Mouse (Mus musculus) urinary bladder, postnatal 25 days (tissue): ENCODE measurements around the gene Tnfrsf9.
"Not testable (repeated sequence)": the region's sequence is repeated elsewhere in the genome, so short reads cannot be mapped to it uniquely, and the experiment has no call there.

Source experiments
- DNase-seq: peaks from one replicate; pipeline ENCODE4 v3.0.0; 2022; ENCODE audit warnings: low spot score

The Tnfrsf9 gene

DNA sequence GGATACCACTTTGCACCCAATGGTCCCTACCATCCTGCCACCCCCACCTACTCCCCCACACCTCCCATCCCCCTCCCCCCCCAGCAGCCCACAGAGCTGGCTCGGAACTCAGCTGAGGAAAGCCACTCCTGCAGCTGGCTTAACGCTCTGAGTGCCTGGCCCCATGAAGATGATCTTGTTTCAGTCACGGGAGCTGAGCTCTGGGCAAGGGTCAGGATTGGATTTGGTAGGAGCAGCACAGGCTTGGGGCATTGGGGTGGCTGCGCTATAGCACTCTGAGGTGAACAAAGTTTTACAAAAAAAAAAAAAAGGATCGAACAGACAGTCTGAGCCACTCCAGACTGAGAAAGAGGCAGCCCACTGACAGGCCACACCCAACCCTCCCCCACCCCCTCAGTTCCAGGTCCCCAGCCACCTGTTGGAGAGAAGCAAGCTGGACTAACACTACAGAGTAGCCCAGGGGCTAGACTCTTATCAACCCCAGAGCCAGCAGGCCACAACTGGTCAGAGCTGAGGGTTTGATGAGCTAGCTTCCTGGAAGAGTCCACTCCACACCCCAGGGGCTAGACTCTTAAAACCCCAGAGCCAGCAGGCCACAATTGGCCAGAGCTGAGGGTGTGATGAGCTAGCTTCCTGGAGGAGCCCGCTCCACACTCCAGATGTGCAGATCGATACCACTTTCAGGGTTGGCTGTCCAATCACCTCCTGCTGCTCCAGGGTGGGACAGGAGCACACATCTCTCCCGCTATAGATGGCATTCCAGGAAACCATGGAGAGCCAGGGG lies 19.5 kb upstream of the Tnfrsf9 start:
- DNase-seq: no peak

DNA sequence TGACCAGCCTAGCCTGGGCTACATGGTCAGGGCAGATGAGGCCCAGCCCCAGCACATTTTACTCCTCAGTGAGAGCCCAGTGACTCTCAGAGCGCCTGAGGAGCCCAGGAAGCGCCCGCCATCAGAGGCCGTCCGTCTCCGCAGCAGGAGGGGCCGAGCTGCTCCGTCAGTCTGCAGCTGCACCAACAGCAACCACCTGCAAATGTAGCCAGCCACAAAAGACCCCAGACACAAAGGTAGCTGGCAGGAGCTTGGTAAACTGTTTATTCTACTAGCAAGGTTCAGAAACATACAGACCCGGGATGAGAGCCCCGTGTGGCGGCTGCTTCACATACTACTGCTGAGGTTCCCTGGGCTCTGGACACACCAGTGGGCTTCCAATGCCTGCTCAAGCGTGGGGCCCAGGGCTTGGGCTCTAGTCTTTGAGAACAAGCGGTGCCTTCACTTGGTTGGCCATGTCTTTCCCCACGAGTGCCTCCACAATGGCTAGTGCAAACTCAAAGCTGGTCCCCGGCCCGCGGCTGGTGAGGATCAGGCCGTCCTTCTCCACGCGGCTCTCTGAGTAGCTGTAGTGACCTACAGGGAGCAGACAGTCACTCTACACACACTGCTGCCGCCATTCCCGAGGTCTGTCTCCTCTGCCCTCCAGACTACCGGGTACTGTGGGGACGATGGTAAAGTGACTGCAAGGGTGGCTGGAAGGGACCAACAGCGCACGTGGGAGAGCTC lies 17.3 kb upstream of the Tnfrsf9 start:
- DNase-seq: no peak

DNA sequence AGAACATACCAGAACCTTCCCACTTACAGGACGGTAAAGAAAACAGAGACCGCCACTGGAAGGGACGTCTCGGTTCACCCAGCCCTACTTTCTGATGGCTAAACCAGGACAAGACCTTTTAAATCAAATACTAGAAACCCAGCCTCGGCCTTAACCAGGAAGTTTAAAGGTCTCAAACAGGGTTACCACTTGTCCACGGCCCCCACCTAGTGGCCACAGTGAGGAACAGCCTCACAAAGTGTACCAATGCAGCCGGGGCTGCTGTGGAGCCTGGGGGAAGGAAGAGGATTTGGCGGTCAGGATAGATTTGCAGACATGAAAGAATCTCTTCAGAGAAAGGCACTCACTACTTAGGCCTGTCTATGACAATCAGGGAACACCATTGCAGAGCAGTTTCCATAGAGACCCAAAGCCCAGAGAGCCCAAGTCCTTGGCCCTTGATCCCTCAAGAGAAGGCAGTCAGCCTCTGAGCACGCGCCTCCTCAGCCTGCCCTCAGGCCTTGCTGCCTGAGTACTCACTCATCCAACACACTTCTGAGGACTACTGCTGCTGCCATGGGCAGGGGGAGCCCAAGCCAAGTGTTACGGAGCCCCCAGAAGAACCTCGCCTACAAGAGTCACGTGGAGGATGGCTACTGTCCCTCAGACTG lies 15.5 kb upstream of the Tnfrsf9 start:
- peak; percentile 77 for DNase-seq

DNA sequence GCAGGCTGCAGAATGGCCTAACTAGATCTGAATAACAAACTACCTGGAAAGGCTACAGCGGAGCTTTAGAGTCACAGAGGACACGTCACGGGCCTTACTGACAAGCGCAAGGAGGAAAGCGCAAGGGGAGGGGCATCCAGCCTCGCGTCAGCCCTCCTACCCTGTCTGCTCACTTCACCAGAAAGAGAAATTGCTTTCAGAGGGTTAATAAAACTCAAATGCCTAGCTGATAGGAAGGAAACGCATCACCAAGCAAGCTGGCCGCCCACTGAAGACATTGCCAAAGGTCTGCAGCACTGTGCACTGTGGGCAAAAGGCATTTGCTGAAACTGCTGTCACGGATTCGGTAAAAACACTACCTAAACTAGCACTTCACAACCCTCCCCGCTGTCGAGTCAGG lies 13.9 kb upstream of the Tnfrsf9 start:
- no peak for DNase-seq

DNA sequence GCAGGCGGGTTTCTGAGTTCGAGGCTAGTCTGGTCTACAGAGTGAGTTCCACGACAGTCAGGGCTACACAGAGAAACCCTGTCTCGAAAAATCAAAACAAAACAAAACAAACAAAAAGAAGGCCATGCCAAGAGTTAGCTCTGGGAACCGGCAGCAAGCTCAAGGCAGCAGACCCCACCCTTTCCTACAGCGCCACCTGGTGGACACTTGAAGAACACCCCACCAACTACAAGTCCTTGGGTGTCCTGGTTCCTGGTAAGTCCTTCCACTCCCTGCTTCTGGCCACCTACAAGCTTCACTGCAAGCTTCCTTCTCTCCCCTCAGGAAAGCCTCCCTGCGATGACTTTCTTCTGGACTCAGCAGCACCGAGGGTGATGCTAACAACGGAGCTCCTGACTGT lies 12.7 kb upstream of the Tnfrsf9 start:
- DNase-seq: peak; percentile 71

DNA sequence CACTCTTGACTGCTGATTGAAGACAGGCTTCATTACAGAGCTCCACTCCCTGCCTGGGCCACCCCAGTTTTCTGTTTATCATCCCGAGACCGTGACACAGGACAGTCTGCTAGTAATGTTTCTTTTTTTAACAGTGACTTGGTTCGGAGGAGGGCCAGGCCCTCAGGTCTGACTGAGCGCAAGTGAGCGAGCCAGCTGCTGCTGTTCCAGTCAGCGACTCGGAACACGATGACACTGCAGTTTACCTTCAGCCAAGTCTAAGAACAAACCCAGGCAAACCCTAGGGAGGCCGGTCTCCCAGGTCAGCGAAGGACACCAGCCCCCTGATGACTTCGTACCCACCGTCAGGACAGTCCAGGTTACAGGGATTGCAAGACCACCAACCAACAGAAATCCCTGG lies 12.3 kb upstream of the Tnfrsf9 start:
- no peak for DNase-seq

DNA sequence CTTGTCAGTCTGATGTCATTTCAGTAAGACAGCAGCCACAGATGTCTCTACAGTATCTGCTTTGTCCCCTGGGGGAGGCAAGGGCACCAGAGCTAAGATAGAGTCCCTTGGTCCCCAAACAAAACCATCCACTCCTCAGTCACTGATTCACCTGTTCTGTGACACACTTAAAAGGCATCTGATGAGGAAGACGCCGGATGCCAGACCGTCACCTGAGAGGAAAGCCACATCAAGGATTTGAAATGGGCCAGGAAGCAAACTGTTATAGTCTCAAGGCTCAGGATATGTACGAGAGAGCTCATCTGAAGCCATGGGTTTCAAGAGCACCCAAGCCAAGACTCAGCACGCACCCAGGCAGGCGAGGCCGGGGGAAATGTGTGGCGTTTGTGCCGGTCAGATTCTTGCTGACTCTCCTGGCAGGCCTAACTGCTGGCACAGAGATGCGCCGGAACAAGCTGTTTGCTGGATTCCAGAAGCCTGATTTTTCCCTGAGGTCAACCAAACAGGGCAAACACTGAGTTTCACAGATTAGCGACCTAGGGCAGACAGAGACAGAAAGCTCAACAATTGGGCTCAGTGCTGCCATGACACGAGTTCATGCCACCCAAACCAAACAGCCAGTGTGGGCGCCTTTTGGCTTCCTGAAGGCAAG lies 11.1 kb upstream of the Tnfrsf9 start:
- no peak for DNase-seq

DNA sequence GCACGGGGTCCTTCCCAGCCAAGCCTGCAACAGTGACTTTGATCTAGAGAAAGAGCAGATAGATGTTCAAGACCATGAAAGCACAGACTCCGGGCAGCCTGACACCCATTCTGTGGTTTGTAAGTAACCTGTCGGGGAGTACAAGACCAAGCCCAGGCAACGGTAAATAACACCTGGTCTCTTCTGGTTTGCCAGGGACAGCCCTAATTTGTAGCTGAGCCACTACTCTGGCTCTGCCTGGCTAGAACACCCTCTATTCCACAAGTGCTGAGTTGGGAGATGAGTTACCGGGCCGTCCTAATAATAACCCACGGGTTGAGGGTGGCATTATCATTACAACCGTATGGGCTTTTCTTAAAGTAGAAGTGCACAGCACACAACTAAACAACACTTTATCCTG lies 7.3 kb upstream of the Tnfrsf9 start:
- no peak for DNase-seq

DNA sequence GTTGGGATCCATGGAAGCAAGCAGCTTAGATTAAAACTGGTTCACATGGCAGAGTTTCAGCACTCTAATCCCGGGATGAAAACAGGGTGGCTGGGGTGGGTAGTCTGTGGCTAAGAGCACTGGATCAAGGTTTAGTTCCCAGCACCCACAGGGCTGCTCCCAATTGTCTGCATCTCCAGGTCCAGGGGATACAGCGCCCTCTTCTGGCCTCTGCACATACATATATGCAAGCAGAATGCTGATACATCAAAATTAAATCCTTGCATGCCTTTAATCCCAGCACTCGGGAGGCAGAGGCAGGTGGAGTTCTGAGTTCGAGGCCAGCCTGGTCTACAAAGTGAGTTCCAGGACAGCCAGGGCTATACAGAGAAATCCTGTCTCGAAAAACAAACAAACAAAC lies 5.8 kb upstream of the Tnfrsf9 start:
- not testable (repeated sequence) for DNase-seq

DNA sequence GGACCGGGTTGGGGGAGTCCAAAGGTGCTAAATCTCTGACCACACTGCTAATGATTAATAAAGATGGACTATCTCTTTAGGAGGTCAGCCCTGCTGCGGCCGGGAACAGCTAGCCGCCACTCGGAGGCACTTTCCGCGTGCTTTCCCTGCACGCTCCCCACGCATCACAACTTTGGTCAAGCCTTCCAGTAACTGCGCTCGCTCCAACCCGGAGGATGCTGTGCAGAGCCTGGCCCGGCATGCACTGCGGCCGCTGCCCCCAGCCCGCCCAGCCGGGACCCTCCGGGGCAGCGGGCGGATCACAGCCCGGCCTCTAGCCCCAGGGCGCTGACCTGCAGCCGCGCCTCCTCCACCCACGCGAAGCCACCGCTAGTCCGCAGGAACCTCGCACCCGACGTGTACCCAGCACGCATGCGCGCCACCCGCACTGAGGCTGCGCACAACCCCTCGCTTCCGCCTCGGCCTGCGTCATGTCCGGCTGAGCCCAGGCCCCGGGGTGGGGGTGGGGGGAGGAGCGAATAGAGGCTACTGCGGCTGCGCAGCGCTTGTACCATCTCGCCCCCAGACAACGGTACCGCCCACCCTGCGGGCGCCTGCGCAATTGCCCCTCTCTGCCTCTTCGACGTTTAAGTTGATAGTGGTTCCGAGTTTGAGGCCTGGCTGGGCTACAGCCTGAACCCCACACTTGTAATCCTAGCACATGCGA lies 4.8 kb upstream of the Tnfrsf9 start:
- DNase-seq: peak; percentile 100

DNA sequence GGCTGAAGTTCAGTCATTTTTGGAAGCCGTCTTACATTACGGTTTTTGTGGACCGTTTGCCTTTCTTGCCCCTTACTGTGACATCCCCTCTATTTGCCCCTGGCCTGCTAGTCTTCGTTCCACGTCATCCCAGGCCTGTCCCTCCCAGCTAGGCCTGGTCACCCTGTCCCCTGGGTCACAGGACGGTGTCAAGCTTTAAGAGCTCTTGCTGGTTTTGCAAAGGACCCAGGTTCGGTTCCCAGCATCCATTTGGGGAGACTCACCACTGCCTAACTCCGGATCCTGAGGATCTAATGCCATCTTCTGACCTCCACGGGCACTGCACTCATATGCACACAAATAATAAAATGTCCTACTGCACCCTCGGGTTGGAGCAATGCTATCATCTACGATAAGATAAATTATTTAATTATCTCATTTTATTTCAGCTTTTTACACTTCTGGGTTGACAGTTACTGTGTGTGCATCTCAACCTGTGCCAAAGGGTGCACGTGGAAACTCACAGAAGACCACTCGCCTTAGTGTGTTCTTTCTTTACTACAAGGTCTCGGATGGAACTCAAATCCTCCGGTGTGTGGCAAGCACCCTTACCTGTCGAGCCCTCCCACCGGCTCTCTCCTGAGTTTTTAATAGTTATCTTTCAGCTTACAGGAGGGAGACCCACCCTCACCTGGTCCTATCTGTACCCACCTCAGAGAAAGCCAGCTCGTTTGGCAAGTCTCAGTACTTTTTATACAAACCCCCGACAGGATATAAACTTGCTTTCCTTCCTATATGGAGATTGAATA lies 4.0 kb upstream of the Tnfrsf9 start:
- DNase-seq: no peak

DNA sequence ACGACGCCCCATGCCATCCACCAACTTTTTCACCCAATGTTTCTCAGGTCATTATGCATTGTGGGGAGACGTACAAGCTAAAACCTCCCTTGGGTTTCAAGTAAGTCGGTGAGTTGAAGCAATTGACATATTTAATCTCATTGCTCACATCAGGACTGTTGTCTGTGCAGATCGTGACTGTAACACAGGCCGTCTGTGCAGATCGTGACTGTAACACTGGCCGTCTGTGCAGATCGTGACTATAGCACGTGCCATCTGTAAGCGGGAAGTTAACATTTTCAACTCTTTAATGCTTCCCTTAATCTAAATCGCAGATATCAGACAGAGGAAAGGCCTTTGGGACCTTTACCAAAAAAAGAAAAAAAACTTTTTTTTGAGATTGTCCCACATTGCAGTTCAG lies 619 bp upstream of the Tnfrsf9 start:
- no peak for DNase-seq

DNA sequence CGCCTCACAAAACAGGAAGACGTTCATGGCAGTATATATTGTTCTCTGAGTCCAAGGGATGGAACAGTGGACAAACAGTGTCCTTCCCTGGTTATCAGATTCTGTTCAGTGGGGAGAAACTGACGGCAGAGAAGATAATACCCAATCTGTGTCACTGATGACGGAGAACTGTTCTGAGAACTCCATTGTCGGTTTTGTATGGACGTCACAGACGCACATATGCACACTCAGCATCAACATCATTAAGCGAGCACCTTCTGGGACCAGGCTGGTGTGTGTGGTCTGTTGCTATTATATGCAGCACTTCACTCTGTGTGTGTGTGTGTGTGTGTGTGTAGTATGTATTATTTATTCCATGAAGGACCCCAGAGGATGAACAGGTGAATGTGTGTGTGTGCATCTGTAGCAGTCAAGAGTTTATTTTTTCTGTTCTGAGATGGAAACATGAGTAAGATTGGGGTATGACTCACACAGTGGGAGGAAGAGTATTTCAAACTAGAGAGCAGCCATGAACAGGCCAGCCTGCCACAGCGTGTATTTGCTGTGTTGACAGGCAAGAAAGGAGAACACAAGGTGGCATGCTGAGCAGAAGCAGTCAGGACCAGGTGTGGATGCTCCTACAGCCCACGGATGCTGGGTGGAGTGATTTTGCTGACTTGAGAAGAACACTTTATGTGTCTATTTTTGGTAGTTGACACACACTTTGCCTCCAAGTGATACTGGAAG lies 982 bp downstream of the Tnfrsf9 start:
- DNase-seq: no peak

DNA sequence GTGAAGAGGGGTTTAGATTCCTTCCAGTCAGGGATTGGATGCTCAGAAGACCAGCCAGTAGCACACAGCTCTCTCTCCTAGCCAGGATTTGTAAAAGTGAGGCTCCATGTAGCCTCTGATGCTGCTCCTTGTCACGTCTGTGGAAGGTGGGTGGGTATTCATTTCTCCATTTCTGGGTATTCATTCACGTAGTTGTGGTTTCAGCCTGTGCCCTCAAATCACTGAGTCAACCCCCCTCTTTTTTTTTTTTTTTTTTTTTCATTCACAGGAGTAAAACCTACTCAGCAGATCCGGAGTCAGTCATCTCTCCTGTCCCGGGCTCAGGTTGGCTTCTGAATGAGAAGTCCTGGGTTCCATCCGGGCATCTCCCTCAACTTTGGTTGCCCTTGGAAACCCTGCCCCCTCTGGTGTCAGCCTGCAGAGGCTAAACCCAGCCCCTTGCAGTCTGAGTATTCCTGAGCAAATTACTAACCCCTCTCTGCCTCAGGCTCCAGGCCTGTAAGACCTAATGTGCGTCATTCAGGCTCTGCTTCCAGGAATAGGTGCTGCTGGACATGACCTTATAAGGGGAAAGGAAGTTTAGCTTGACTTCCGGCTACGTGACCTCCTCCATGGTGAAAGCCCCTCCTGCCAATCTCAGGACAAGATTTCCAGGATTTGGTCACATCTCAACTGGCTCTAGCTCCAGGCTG lies 3.1 kb downstream of the Tnfrsf9 start:
- DNase-seq: no peak

DNA sequence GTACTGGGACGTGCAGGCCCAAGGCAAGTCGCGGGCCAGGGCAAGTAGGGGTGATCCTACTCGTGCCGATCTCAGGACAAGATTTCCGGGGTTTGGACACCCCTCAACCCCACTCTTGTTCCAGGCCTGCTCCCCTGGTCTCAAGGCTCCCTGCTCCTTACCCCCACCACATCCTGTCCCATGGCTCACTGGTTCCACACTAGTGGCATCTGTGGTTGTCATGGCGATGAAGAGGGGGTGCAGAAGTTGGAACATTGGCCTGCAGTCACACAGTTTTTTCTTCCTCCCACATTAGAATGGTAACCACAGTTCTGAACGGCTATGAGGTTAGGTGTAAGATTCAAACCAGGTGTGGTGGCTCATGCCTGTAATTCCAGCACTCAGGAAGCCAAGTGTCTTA lies 6.8 kb downstream of the Tnfrsf9 start:
- no peak for DNase-seq

DNA sequence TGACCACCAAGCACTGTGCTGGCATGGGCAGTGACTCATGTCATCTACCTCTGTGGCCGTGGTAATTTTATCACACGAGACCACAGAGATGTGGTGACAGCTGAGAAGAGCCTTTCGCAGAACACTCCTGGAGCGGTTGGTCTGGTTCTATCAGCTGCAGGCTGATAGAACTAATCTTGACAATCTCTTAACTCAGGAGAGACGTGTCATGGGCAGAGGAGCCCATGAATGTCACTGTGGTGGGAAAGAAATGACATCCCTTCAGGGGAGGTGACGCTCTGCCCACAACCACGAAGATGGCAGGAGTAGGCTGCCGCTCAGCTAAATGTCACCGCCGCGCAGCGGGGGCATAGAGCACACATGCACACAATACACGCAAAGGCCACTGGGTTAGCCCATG lies 9.9 kb downstream of the Tnfrsf9 start:
- no peak for DNase-seq

DNA sequence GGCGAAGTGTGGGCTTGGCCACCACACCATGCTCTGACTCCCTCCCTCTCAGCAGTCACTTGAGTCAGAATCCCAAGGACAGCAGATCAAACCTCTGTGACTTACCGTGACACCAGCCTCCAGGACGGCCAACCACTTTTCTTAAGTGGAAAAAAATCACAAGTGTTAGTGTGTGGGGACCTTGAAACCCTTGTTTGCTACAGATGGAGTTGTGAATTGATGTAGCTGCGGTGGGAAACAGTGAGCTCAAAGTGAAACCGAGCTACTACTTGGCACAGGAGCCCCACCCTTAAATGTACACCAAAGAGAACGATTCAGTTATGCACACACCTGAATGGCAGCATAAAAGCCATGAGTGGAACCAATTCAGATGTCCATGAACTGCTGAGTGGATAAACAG lies 10.6 kb downstream of the Tnfrsf9 start:
- no peak for DNase-seq

DNA sequence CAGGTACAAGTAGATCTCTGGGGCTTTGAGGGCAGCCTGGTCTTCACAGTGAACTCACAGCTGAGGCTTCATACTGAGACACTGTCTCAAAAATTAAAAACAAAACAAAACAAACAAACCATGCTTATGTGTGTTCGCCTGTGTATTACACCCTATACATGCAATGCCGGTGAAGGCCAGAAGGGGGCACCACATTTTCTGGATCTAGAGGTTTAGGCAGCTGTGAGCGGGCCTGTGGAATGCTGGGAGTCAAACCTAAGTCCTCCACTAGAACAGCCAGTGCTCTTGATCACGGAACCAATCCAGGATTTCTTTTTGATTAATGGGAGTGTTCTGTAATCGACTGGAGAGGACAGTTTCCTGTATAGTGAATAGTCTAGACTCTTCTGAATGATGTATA lies 11.6 kb downstream of the Tnfrsf9 start:
- DNase-seq: no peak

DNA sequence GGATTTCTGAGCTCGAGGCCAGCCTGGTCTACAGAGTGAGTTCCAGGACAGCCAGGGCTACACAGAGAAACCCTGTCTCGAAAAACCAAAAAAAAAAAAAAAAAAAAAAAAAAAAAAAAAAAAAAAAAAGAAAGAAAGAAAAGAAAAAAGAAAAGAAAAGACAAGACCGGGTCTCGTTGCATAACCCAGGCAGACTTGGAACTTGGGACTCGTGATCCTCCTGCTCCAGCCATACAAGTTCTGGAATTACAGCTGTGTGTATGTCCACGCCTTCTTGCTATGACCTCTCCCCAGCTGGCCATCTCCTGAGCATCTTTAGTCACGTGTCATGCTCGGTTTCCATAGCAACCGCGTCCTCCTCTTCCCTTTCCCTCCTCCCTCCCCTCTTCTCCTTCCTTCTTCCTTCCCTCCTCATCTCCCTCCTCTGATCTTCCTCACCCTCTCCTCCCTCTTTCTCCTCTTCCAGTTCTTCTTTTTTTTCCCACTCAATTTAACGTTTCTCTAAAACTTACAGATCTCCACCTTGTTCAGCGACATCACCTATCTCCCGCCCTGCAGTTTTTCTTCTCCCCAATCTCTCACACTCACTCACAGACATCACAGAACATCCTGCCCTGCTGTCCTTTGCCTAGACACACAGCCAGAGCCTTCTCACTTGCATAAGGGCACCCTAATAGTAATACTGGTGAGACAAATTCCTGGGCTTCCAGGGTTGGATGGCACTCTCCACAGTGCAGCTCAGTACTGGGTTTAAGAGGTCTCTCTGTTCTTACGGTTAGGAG lies 12.8 kb downstream of the Tnfrsf9 start:
- no peak for DNase-seq
